Mouse (Mus musculus) cerebellum, adult 11-12 months (tissue): ENCODE measurements at regions not wholly inside any gene's neighbourhood (a gene's known extent, or its start where the extent isn't known, plus 50 kb on each side); places are given as distances from the start of the nearest gene placed in this dataset.
A peak's percentile ranks its signal among the peaks of the same experiment; 100 is the strongest.

Experiments
- DNase-seq: peaks from one replicate; pipeline ENCODE4 v3.0.0; 2022

GRCm38 (mm10) chr17:68120744-68121143 is 116.8 kb upstream of the Arhgap28 start:
- DNase-seq = no peak

- no peak for DNase-seq
Observed at GRCm38 (mm10) chr17:68134373-68134772, 130.5 kb upstream of the Arhgap28 start.

- no peak for DNase-seq
Observed at GRCm38 (mm10) chr17:68135436-68135835, 131.5 kb upstream of the Arhgap28 start.

GRCm38 (mm10) chr17:68143307-68143706 is 130.3 kb upstream of the L3mbtl4 start:
- DNase-seq = no peak

- DNase-seq = no peak
Observed at GRCm38 (mm10) chr17:68149237-68149792, 124.3 kb upstream of the L3mbtl4 start.

- no peak for DNase-seq
Observed at GRCm38 (mm10) chr17:68152438-68153120, 121.0 kb upstream of the L3mbtl4 start.

GRCm38 (mm10) chr17:68154879-68155278 is 118.7 kb upstream of the L3mbtl4 start:
- no peak for DNase-seq

GRCm38 (mm10) chr17:68158172-68158651 is 115.4 kb upstream of the L3mbtl4 start:
- DNase-seq = no peak

- DNase-seq = no peak
Observed at GRCm38 (mm10) chr17:68161107-68161506, 112.5 kb upstream of the L3mbtl4 start.

GRCm38 (mm10) chr17:68163545-68163944 is 110.1 kb upstream of the L3mbtl4 start:
- no peak for DNase-seq

- DNase-seq = no peak
Observed at GRCm38 (mm10) chr17:68164666-68165065, 108.9 kb upstream of the L3mbtl4 start.

GRCm38 (mm10) chr17:68165171-68165825 is 108.3 kb upstream of the L3mbtl4 start:
- no peak for DNase-seq

- no peak for DNase-seq
Observed at GRCm38 (mm10) chr17:68166397-68166796, 107.2 kb upstream of the L3mbtl4 start.

GRCm38 (mm10) chr17:68172838-68173237 is 100.8 kb upstream of the L3mbtl4 start:
- no peak for DNase-seq

- DNase-seq = peak; percentile 20
Observed at GRCm38 (mm10) chr17:68176611-68177165, 96.9 kb upstream of the L3mbtl4 start.

GRCm38 (mm10) chr17:68177835-68178234 is 95.8 kb upstream of the L3mbtl4 start:
- no peak for DNase-seq

GRCm38 (mm10) chr17:68185385-68185784 is 88.2 kb upstream of the L3mbtl4 start:
- no peak for DNase-seq

GRCm38 (mm10) chr17:68189888-68190287 is 83.7 kb upstream of the L3mbtl4 start:
- DNase-seq = no peak

- DNase-seq = no peak
Observed at GRCm38 (mm10) chr17:68205545-68205944, 68.1 kb upstream of the L3mbtl4 start.

GRCm38 (mm10) chr17:68208837-68209236 is 64.8 kb upstream of the L3mbtl4 start:
- DNase-seq = no peak

- DNase-seq = no peak
Observed at GRCm38 (mm10) chr17:68210313-68211254, 63.0 kb upstream of the L3mbtl4 start.

- DNase-seq = no peak
Observed at GRCm38 (mm10) chr17:68218246-68218645, 55.4 kb upstream of the L3mbtl4 start.

GRCm38 (mm10) chr17:68223170-68223569 is 50.4 kb upstream of the L3mbtl4 start:
- no peak for DNase-seq
